Mouse (Mus musculus): ENCODE data around the gene Slc35d1.

GRCm38 (mm10) chr4:103214498-103214924 is 453 bp downstream of the Slc35d1 start:
- TF ChIP-seq CTCF (IDR thresholded peaks at IDR 0.05; ENCODE audit: low read depth) (no peak), EP300 (IDR thresholded peaks at IDR 0.05; ENCODE audit: low read depth) (no peak)

Measured in liver, embryonic 14.5 days (tissue).